Mouse (Mus musculus) kidney, embryonic 16.5 days (tissue): ENCODE measurements around the gene Sh3glb2. TPM values are rescaled to one million over a fixed set of nuclear protein-coding genes. Genes with fewer than 3 reads are reported as not detected.

Source experiments
- ATAC-seq: fragments of 200-750 bp; cut with Nextera tagmentation; 2 replicates; pipeline ENCODE4 v1.8.0; 2017; ENCODE audit warnings: moderate TSS enrichment; ENCODE audit not compliant: low FRiP score, low TSS enrichment
- H3K27ac ChIP-seq: fragments of 300-500 bp; sonication (generic); 2 replicates; pipeline ENCODE4 v1.5.1; 2014; ENCODE audit warnings: low read length
- H3K27me3 ChIP-seq: fragments of 300-500 bp; sonication (generic); 2 replicates; pipeline ENCODE4 v1.6.1; 2014; ENCODE audit warnings: low read length, control low read depth, mixed read lengths; ENCODE audit not compliant: insufficient read depth
- H3K36me3 ChIP-seq: fragments of 300-500 bp; sonication (generic); 2 replicates; pipeline ENCODE4 v1.6.1; 2014; ENCODE audit warnings: low read length, control low read depth, mixed read lengths; ENCODE audit not compliant: insufficient read depth
- H3K4me1 ChIP-seq: fragments of 300-500 bp; sonication (generic); 2 replicates; pipeline ENCODE4 v1.6.1; 2014; ENCODE audit warnings: low read length, control low read depth, mixed read lengths; ENCODE audit not compliant: insufficient read depth
- H3K4me2 ChIP-seq: fragments of 300-500 bp; sonication (generic); replicated peaks from 2 replicates; pipeline ENCODE4 v1.6.1; 2014; ENCODE audit warnings: low read depth, low read length
- H3K4me3 ChIP-seq: fragments of 300-500 bp; sonication (generic); 2 replicates; pipeline ENCODE4 v1.5.1; 2014; ENCODE audit warnings: mild to moderate bottlenecking, low read length
- H3K9ac ChIP-seq: fragments of 300-500 bp; sonication (generic); replicated peaks from 2 replicates; pipeline ENCODE4 v1.6.1; 2014; ENCODE audit warnings: low read length
- H3K9me3 ChIP-seq: fragments of 300-500 bp; sonication (generic); 2 replicates; pipeline ENCODE4 v1.6.1; 2016; ENCODE audit warnings: low read length, control low read depth
- WGBS: fragments of 180-500 bp; shearing (Covaris S2); extraction: QIAGEN DNeasy Blood & Tissue Kit; methylation state at CpG from one replicate; pipeline ENCODE4 v1.1.7; 2014; 5-methylcytosine and 5-hydroxymethylcytosine counted together
- polyA plus RNA-seq: library from polyadenylated mRNA; unstranded; fragments of >200 nt; fragmentation: Nextera tagmentation; extraction: Ambion mirVana; gene quantifications from 2 replicates; pipeline ENCODE4 v1.2.1, GENCODE M21; 2015

Gene Sh3glb2
- polyA plus RNA-seq, 1 experiment from 2014 or later, result 102 TPM

DNA sequence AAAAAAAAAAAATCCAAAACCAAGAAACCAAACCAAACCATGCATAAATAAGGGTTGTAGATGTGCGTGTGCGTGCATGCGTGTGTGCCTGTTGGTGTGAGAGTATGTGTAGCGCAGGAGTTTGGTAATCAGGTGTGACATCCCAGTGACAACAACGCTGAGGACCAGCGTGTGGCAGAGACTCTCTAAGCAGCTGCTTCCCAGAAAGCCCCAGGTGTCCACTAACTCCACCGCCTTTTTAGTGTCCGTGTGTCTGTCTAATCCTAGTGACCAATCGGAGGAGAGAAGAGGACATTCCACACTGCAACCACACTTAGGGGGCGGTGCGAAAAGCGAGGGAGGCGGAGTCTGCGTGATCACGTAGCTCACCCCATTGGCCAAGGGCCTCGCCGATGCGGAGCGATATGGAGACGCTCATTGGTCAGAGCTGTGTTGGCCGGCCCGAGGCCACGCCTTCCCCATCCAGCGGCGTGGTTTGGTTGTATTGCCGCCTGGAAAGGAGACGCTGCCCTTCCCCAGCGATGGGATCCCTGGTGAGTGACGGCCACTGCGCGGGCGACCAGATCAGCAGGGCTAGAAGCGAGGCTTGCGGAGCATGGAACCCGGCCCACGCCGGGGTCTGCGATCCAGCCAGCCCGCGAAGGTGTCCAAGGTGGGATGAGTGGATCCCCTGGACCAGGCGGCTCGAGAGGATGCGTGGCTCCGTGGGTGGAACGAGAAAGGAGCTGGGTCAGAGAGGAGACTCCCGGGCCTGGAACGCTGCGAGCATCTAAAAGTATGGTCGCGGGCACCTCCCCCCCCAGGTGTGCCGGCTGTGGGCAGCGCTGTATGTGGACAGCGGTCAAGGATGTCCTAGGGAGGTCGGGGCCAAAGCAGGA, 4.9 kb upstream of the Sh3glb2 start, which contains the start of gene Miga2:
Gene Miga2, plus strand, starts transcription at position 461 of the 878 bp plus-strand sequence.
- WGBS, result under 1% methylated on average over 54 of the region's 54 CpGs
- peaks cover 20% of the 10 kb centered on the region for H3K36me3 ChIP-seq
- no peaks in the 10 kb centered on the region for H3K9me3 ChIP-seq
- peak within 1 kb of the TSS; percentile 57 for H3K27ac ChIP-seq
- peak; percentile 99 for ATAC-seq
- peak within 1 kb of the TSS; percentile 85 for H3K4me2 ChIP-seq
- H3K4me1 ChIP-seq, result peaks cover 16% of the 10 kb centered on the region
- H3K4me3 ChIP-seq, result peak within 1 kb of the TSS; percentile 66
- H3K9ac ChIP-seq, result peak within 1 kb of the TSS; percentile 76
- no peaks in the 10 kb centered on the region for H3K27me3 ChIP-seq

DNA sequence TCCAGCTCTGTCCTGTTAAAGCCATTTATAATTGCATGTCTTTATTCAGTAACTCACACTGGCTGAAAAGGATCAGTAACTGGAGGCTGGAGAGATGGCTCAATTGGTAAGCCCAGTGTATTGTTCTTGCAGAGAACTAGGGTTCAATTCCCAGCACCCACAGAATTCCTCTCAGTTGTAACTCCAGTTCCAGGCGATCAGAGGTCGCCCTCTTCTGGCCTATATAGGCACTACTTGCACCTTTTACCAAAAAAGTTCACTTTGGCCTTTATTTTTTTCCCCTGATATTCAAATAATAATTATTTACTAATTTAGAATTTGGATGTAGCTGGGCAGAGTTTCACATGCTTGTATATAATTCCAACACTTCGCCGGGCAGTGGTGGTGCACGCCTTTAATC, 3.7 kb upstream of the Sh3glb2 start:
- 73% methylated on average over 5 of the region's 5 CpGs for WGBS
- no peak for ATAC-seq
- H3K4me3 ChIP-seq, result no peak overlapping the region
- H3K9ac ChIP-seq, result no peak overlapping the region
- H3K27me3 ChIP-seq, result no peaks in the 10 kb centered on the region
- H3K27ac ChIP-seq, result no peak overlapping the region
- peaks cover 9% of the 10 kb centered on the region for H3K36me3 ChIP-seq
- peaks cover 24% of the 10 kb centered on the region for H3K4me1 ChIP-seq
- H3K4me2 ChIP-seq, result no peak overlapping the region
- H3K9me3 ChIP-seq, result no peaks in the 10 kb centered on the region

DNA sequence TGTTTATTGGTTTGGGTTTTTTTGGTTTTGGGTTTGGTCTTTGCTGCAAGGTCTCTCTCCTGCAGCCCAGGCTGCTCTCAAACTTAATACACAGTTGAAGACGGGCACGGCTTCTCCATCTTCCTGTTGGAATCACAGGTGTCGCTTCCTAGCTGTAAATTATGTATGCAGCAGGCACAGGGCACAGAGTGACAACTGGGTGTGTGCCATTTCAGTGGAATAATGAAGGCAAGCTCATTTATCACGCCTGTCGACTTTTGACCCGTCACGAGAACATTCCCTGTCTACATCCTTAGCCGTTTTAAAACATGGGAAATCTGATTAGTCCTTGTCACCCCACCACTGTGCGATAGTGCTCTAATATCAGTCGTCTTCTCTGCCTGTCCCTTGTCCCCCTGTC, 1.5 kb upstream of the Sh3glb2 start:
- no peak for ATAC-seq

DNA sequence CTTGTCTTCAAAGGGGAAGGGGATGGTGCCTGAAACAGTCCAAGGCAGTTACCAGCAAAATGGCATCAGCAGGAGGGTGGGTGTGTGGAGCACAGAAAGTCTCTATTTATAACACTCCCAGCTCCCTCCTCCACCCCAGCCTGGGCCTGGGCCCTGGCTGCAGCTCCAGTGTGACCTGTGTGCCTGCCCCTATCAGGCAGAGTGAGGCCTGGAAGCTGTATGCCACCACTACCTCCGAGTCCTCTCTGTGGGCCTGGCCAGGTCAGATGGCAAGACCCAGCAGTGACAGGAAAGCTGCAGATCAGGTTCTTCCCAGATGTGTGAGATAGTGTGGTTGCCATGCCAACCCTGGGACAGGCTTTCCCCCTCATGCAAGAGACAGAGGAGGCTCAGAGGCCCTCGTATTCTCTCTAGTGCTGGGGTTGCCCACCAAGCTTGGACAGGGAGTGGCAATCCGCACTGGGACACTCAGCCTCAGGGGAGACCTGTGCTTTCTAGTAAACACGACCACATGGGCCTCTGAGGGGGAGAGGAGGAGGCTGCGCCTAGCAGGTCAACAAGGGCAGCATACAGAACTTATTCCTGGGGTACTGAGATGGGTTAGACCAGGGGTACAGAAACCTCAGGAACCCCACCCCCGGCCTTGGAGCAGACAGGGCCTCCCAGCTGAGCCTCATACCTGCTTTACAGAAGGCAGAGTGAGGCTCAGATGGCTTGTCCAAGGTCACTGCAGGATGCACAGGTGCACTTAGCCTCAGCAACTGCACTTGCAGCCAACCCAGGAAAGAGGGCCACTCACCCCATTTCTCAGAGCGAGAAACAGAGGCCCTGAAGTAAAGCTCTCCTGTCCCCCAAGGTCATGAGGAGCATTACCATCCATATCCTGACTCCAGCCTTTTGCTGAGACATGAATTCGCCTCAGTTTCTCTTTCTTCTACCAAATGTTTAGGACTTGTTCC, 1.3 kb downstream of the Sh3glb2 start:
- Histone ChIP-seq H3K9ac (peak overlapping the region; percentile 71), H3K9me3 (no peaks in the 10 kb centered on the region), H3K27me3 (no peaks in the 10 kb centered on the region), H3K4me1 (peaks cover 19% of the 10 kb centered on the region), H3K4me3 (peak overlapping the region; percentile 62), H3K4me2 (peak overlapping the region; percentile 88), H3K36me3 (peaks cover 10% of the 10 kb centered on the region; the same call in 1 of the 2 replicates), H3K27ac (peak overlapping the region; percentile 57)
- 38% methylated on average over 8 of the region's 8 CpGs for WGBS
- 0 out of 2 replicates have a peak, but pooled peaks have one; percentile 7 for ATAC-seq

More for the DNA sequence above, 1.5 kb upstream of the Sh3glb2 start:
- no peak overlapping the region for H3K4me2 ChIP-seq
- no peaks in the 10 kb centered on the region for H3K9me3 ChIP-seq
- 62% methylated on average over 10 of the region's 10 CpGs for WGBS
- no peaks in the 10 kb centered on the region for H3K27me3 ChIP-seq
- no peak overlapping the region for H3K9ac ChIP-seq
- H3K27ac ChIP-seq, result no peak overlapping the region
- H3K36me3 ChIP-seq, result no peaks in the 10 kb centered on the region
- H3K4me1 ChIP-seq, result peaks cover 32% of the 10 kb centered on the region
- no peak overlapping the region for H3K4me3 ChIP-seq

DNA sequence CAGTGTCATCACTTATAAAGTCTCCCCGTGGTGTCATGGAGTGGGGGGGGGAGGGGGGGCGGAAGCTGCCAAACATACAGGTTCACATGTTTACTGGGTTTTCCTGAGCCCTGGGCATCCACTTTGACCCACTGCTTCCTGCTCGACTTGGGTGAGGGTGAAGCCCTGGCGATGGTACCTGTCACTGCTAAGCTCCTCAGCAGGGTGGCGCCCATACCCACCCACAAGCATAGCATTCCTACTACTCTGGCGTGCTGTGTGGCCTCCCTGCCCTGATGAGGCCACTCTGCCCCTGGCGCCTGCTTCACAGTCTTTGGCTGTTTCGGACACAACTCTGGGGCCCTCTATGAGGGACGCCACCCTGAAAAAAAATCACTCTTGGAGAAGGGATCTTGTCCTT, 2.2 kb downstream of the Sh3glb2 start:
- Histone ChIP-seq H3K27ac (0 out of 2 replicates have a peak overlapping the region, but pooled peaks have one; percentile 57), H3K4me2 (no peak overlapping the region), H3K9ac (peak overlapping the region; percentile 71; the same call in 1 of the 2 replicates), H3K4me1 (peaks cover 19% of the 10 kb centered on the region), H3K4me3 (no peak overlapping the region), H3K9me3 (no peaks in the 10 kb centered on the region), H3K36me3 (peaks cover 10% of the 10 kb centered on the region; the same call in 1 of the 2 replicates), H3K27me3 (no peaks in the 10 kb centered on the region)
- 67% methylated on average over 9 of the region's 9 CpGs for WGBS
- no peak for ATAC-seq

GRCm38 (mm10) chr2:30356266-30356665, 2.9 kb downstream of the Sh3glb2 start:
- H3K27me3 ChIP-seq, result no peaks in the 10 kb centered on the region
- no peak for ATAC-seq
- no peak overlapping the region for H3K4me3 ChIP-seq
- no peaks in the 10 kb centered on the region for H3K9me3 ChIP-seq
- WGBS, result 49% methylated on average over 2 of the region's 4 CpGs
- H3K4me2 ChIP-seq, result no peak overlapping the region
- no peak overlapping the region for H3K27ac ChIP-seq
- H3K36me3 ChIP-seq, result peaks cover 11% of the 10 kb centered on the region; the same call in 1 of the 2 replicates
- peaks cover 19% of the 10 kb centered on the region for H3K4me1 ChIP-seq
- H3K9ac ChIP-seq, result no peak overlapping the region

DNA sequence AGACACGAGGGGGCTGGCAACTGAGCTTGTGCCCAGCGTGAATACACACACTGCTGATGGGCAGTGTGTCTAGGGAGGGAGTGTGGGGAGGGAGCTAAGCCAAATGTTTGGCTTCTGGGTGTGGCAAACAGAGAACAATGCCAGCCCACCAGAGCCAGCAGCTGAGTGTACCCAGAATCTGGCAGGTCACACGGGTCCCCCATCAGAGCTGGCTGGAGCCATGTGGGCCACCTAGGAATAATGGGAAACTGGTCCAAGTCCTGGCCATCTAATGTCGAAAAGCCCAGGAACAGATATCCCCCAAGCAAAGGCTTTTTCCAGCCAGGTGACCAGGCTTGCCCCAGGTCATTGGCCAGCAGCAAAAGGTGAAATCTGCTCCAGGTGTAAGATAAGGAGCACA, 3.3 kb downstream of the Sh3glb2 start:
- WGBS, result 59% methylated on average over 4 of the region's 4 CpGs
- H3K27me3 ChIP-seq, result no peaks in the 10 kb centered on the region
- H3K27ac ChIP-seq, result no peak overlapping the region
- H3K4me3 ChIP-seq, result no peak overlapping the region
- no peaks in the 10 kb centered on the region for H3K9me3 ChIP-seq
- peaks cover 15% of the 10 kb centered on the region; the same call in 1 of the 2 replicates for H3K36me3 ChIP-seq
- peaks cover 19% of the 10 kb centered on the region for H3K4me1 ChIP-seq
- H3K9ac ChIP-seq, result no peak overlapping the region
- ATAC-seq, result no peak
- H3K4me2 ChIP-seq, result no peak overlapping the region

GRCm38 (mm10) chr2:30351149-30351548, 8.0 kb downstream of the Sh3glb2 start:
- Histone ChIP-seq H3K4me3 (no peak overlapping the region), H3K4me1 (no peaks in the 10 kb centered on the region), H3K36me3 (peaks cover 39% of the 10 kb centered on the region), H3K27me3 (no peaks in the 10 kb centered on the region), H3K9me3 (no peaks in the 10 kb centered on the region), H3K27ac (no peak overlapping the region), H3K9ac (no peak overlapping the region), H3K4me2 (no peak overlapping the region)
- WGBS, result 65% methylated on average over 2 of the region's 2 CpGs
- no peak for ATAC-seq

GRCm38 (mm10) chr2:30349196-30349595, 9.9 kb downstream of the Sh3glb2 start:
- Histone ChIP-seq H3K9ac (no peak overlapping the region), H3K9me3 (no peaks in the 10 kb centered on the region), H3K27me3 (no peaks in the 10 kb centered on the region), H3K4me3 (no peak overlapping the region), H3K4me1 (no peaks in the 10 kb centered on the region), H3K27ac (no peak overlapping the region), H3K4me2 (no peak overlapping the region), H3K36me3 (peaks cover 53% of the 10 kb centered on the region)
- no peak for ATAC-seq
- 84% methylated on average over 6 of the region's 6 CpGs for WGBS
